Mouse (Mus musculus) stomach, embryonic 15.5 days (tissue): Measurements from ENCODE around the gene Trp63. TPM values are rescaled to one million over a fixed set of nuclear protein-coding genes. Genes with fewer than 3 reads are reported as not detected.
A peak's percentile ranks its signal among the peaks of the same experiment; 100 is the strongest.

Experiments used
- ATAC-seq: fragments of 200-750 bp; cut with Nextera tagmentation; 2 replicates; pipeline ENCODE4 v1.8.0; 2017; ENCODE audit warnings: low read depth, moderate number of reproducible peaks, moderate TSS enrichment; ENCODE audit not compliant: insufficient read depth, low FRiP score
- H3K27ac ChIP-seq: fragments of 300-500 bp; sonication (generic); 2 replicates; pipeline ENCODE4 v1.5.1; 2015; ENCODE audit warnings: mild to moderate bottlenecking, inconsistent platforms
- H3K27me3 ChIP-seq: fragments of 300-500 bp; sonication (generic); replicated peaks from 2 replicates; pipeline ENCODE4 v1.6.1; 2015; ENCODE audit warnings: inconsistent platforms
- H3K36me3 ChIP-seq: fragments of 300-500 bp; sonication (generic); 2 replicates; pipeline ENCODE4 v1.6.1; 2015; ENCODE audit warnings: inconsistent platforms
- H3K4me1 ChIP-seq: fragments of 300-500 bp; sonication (generic); 2 replicates; pipeline ENCODE4 v1.6.1; 2015; ENCODE audit warnings: inconsistent platforms
- H3K4me2 ChIP-seq: fragments of 300-500 bp; sonication (generic); 2 replicates; pipeline ENCODE4 v1.6.1; 2015; ENCODE audit warnings: mild to moderate bottlenecking, inconsistent platforms
- H3K4me3 ChIP-seq: fragments of 300-500 bp; sonication (generic); replicated peaks from 2 replicates; pipeline ENCODE4 v1.5.1; 2015; ENCODE audit warnings: inconsistent platforms
- H3K9ac ChIP-seq: fragments of 300-500 bp; sonication (generic); 2 replicates; pipeline ENCODE4 v1.6.1; 2015; ENCODE audit warnings: inconsistent platforms
- H3K9me3 ChIP-seq: fragments of 300-500 bp; sonication (generic); 2 replicates; pipeline ENCODE4 v1.6.1; 2016; ENCODE audit warnings: inconsistent platforms
- WGBS: fragments of 180-500 bp; shearing (Covaris S2); methylation state at CpG from one replicate; pipeline ENCODE4 v1.1.7; 2015; 5-methylcytosine and 5-hydroxymethylcytosine counted together
- polyA plus RNA-seq: library from polyadenylated mRNA; unstranded; fragments of >200 nt; fragmentation: Nextera tagmentation; extraction: Ambion mirVana; gene quantifications from 2 replicates; pipeline ENCODE4 v1.2.1, GENCODE M21; 2015

The Trp63 gene
- polyA plus RNA-seq, 1 experiment from 2014 or later = 33.8 TPM

GRCm38 (mm10) chr16:25723131-25723530 is 39.6 kb downstream of the Trp63 start:
- Histone ChIP-seq H3K27me3 (no peaks in the 10 kb centered on the region), H3K4me3 (no peak overlapping the region), H3K4me1 (no peaks in the 10 kb centered on the region), H3K4me2 (no peak overlapping the region), H3K9me3 (no peaks in the 10 kb centered on the region), H3K27ac (no peak overlapping the region), H3K36me3 (no peaks in the 10 kb centered on the region), H3K9ac (no peak overlapping the region)
- no peak for ATAC-seq
- 71% methylated on average over 5 of the region's 5 CpGs for WGBS

- H3K4me1 ChIP-seq = no peaks in the 10 kb centered on the region
- no peak for ATAC-seq
- H3K36me3 ChIP-seq = no peaks in the 10 kb centered on the region
- no peaks in the 10 kb centered on the region for H3K9me3 ChIP-seq
- H3K9ac ChIP-seq = no peak overlapping the region
- WGBS = 90% methylated on average over 5 of the region's 5 CpGs
- H3K27ac ChIP-seq = no peak overlapping the region
- H3K4me2 ChIP-seq = no peak overlapping the region
- no peaks in the 10 kb centered on the region for H3K27me3 ChIP-seq
- H3K4me3 ChIP-seq = no peak overlapping the region
Observed at GRCm38 (mm10) chr16:25727001-25727400, 43.4 kb downstream of the Trp63 start.

GRCm38 (mm10) chr16:25727957-25728506 is 44.5 kb downstream of the Trp63 start:
- no peak overlapping the region for H3K9ac ChIP-seq
- no peaks in the 10 kb centered on the region for H3K4me1 ChIP-seq
- H3K9me3 ChIP-seq = no peaks in the 10 kb centered on the region
- no peak overlapping the region for H3K4me3 ChIP-seq
- WGBS = 51% methylated on average over 7 of the region's 7 CpGs
- H3K36me3 ChIP-seq = no peaks in the 10 kb centered on the region
- H3K4me2 ChIP-seq = no peak overlapping the region
- no peak overlapping the region for H3K27ac ChIP-seq
- no peak for ATAC-seq
- no peaks in the 10 kb centered on the region for H3K27me3 ChIP-seq

GRCm38 (mm10) chr16:25736912-25737311 is 53.3 kb downstream of the Trp63 start:
- WGBS = 85% methylated on average over 3 of the region's 3 CpGs
- Histone ChIP-seq H3K9me3 (no peaks in the 10 kb centered on the region), H3K4me1 (no peaks in the 10 kb centered on the region)

GRCm38 (mm10) chr16:25737623-25738050 is 54.1 kb downstream of the Trp63 start:
- H3K9me3 ChIP-seq = no peaks in the 10 kb centered on the region
- 69% methylated on average over 6 of the region's 6 CpGs for WGBS
- no peaks in the 10 kb centered on the region for H3K4me1 ChIP-seq
- no peak for ATAC-seq
- H3K27me3 ChIP-seq = no peaks in the 10 kb centered on the region
- no peak overlapping the region for H3K27ac ChIP-seq
- H3K4me3 ChIP-seq = no peak overlapping the region
- H3K9ac ChIP-seq = no peak overlapping the region
- no peak overlapping the region for H3K4me2 ChIP-seq
- H3K36me3 ChIP-seq = no peaks in the 10 kb centered on the region

More at GRCm38 (mm10) chr16:25736912-25737311, 53.3 kb downstream of the Trp63 start:
- H3K27me3 ChIP-seq = no peaks in the 10 kb centered on the region
- no peak overlapping the region for H3K4me2 ChIP-seq
- H3K9ac ChIP-seq = no peak overlapping the region
- no peak for ATAC-seq
- no peak overlapping the region for H3K4me3 ChIP-seq
- no peak overlapping the region for H3K27ac ChIP-seq
- H3K36me3 ChIP-seq = no peaks in the 10 kb centered on the region

GRCm38 (mm10) chr16:25746807-25747206 is 63.2 kb downstream of the Trp63 start:
- Histone ChIP-seq H3K9me3 (no peaks in the 10 kb centered on the region), H3K27ac (no peak overlapping the region), H3K4me1 (0 out of 2 replicates have a peak, but pooled peaks cover 3% of the 10 kb centered on the region), H3K4me3 (no peak overlapping the region), H3K4me2 (peak overlapping the region; percentile 21; the same call in 1 of the 2 replicates), H3K9ac (no peak overlapping the region), H3K36me3 (no peaks in the 10 kb centered on the region), H3K27me3 (no peaks in the 10 kb centered on the region)
- peak; percentile 68; the same call in 1 of the 2 replicates for ATAC-seq
- WGBS = 23% methylated on average over 3 of the region's 3 CpGs

- 88% methylated on average over 11 of the region's 11 CpGs for WGBS
- no peak for ATAC-seq
- no peak overlapping the region for H3K4me2 ChIP-seq
Observed at GRCm38 (mm10) chr16:25751866-25752265, 68.3 kb downstream of the Trp63 start.

GRCm38 (mm10) chr16:25758108-25758507 is 74.5 kb downstream of the Trp63 start:
- H3K4me2 ChIP-seq = no peak overlapping the region
- H3K27ac ChIP-seq = no peak overlapping the region
- no peak; the same call in 1 of the 2 replicates for ATAC-seq
- no peaks in the 10 kb centered on the region for H3K4me1 ChIP-seq
- no peaks in the 10 kb centered on the region for H3K27me3 ChIP-seq
- H3K36me3 ChIP-seq = no peaks in the 10 kb centered on the region
- no peaks in the 10 kb centered on the region for H3K9me3 ChIP-seq
- H3K4me3 ChIP-seq = no peak overlapping the region
- 55% methylated on average over 2 of the region's 2 CpGs for WGBS
- no peak overlapping the region for H3K9ac ChIP-seq

More at GRCm38 (mm10) chr16:25751866-25752265, 68.3 kb downstream of the Trp63 start:
- Histone ChIP-seq H3K36me3 (no peaks in the 10 kb centered on the region), H3K27me3 (no peaks in the 10 kb centered on the region), H3K27ac (no peak overlapping the region), H3K9me3 (no peaks in the 10 kb centered on the region), H3K4me3 (no peak overlapping the region), H3K4me1 (0 out of 2 replicates have a peak, but pooled peaks cover 3% of the 10 kb centered on the region), H3K9ac (no peak overlapping the region)

GRCm38 (mm10) chr16:25765549-25765948 is 82.0 kb downstream of the Trp63 start:
- no peaks in the 10 kb centered on the region for H3K27me3 ChIP-seq
- no peak overlapping the region for H3K27ac ChIP-seq
- H3K36me3 ChIP-seq = no peaks in the 10 kb centered on the region
- WGBS = 69% methylated on average over 5 of the region's 5 CpGs
- H3K4me2 ChIP-seq = no peak overlapping the region
- no peaks in the 10 kb centered on the region for H3K9me3 ChIP-seq
- no peaks in the 10 kb centered on the region for H3K4me1 ChIP-seq
- no peak overlapping the region for H3K4me3 ChIP-seq
- no peak for ATAC-seq
- H3K9ac ChIP-seq = no peak overlapping the region

GRCm38 (mm10) chr16:25774611-25775010 is 91.0 kb downstream of the Trp63 start:
- H3K4me1 ChIP-seq = no peaks in the 10 kb centered on the region
- ATAC-seq = no peak
- H3K27ac ChIP-seq = no peak overlapping the region
- no peak overlapping the region for H3K4me2 ChIP-seq
- H3K27me3 ChIP-seq = no peaks in the 10 kb centered on the region
- H3K9me3 ChIP-seq = no peaks in the 10 kb centered on the region
- H3K9ac ChIP-seq = no peak overlapping the region
- 65% methylated on average over 7 of the region's 7 CpGs for WGBS
- no peaks in the 10 kb centered on the region for H3K36me3 ChIP-seq
- no peak overlapping the region for H3K4me3 ChIP-seq

GRCm38 (mm10) chr16:25777501-25777900 is 93.9 kb downstream of the Trp63 start:
- no peak overlapping the region for H3K4me3 ChIP-seq
- no peaks in the 10 kb centered on the region for H3K9me3 ChIP-seq
- no peaks in the 10 kb centered on the region for H3K4me1 ChIP-seq
- no peak overlapping the region for H3K9ac ChIP-seq
- no peak overlapping the region for H3K27ac ChIP-seq
- H3K27me3 ChIP-seq = no peaks in the 10 kb centered on the region
- ATAC-seq = no peak
- WGBS = 42% methylated on average over 1 of the region's 1 CpGs
- H3K4me2 ChIP-seq = no peak overlapping the region
- H3K36me3 ChIP-seq = no peaks in the 10 kb centered on the region

- H3K9me3 ChIP-seq = no peaks in the 10 kb centered on the region
- no peak overlapping the region for H3K27ac ChIP-seq
- no peaks in the 10 kb centered on the region for H3K4me1 ChIP-seq
- ATAC-seq = no peak; the same call in 1 of the 2 replicates
- 54% methylated on average over 4 of the region's 4 CpGs for WGBS
- H3K4me2 ChIP-seq = no peak overlapping the region
- H3K4me3 ChIP-seq = no peak overlapping the region
- H3K36me3 ChIP-seq = no peaks in the 10 kb centered on the region
- no peak overlapping the region for H3K9ac ChIP-seq
- no peaks in the 10 kb centered on the region for H3K27me3 ChIP-seq
Observed at GRCm38 (mm10) chr16:25779964-25780363, 96.4 kb downstream of the Trp63 start.

GRCm38 (mm10) chr16:25784246-25784645 is 100.7 kb downstream of the Trp63 start:
- no peak overlapping the region for H3K4me3 ChIP-seq
- no peak overlapping the region for H3K4me2 ChIP-seq
- H3K9me3 ChIP-seq = no peaks in the 10 kb centered on the region
- H3K27ac ChIP-seq = no peak overlapping the region
- no peak for ATAC-seq
- no peak overlapping the region for H3K9ac ChIP-seq
- H3K36me3 ChIP-seq = no peaks in the 10 kb centered on the region
- no peaks in the 10 kb centered on the region for H3K4me1 ChIP-seq
- 80% methylated on average over 2 of the region's 2 CpGs for WGBS
- no peaks in the 10 kb centered on the region for H3K27me3 ChIP-seq
